Mouse (Mus musculus) hindbrain, embryonic 14.5 days (tissue): ENCODE measurements around the gene Ticam1. TPM values are rescaled to one million over a fixed set of nuclear protein-coding genes. Genes with fewer than 3 reads are reported as not detected.

Experiments used
- ATAC-seq: fragments of 200-750 bp; cut with Nextera tagmentation; 2 replicates; pipeline ENCODE4 v1.8.0; 2017; ENCODE audit warnings: moderate number of reproducible peaks, mild to moderate bottlenecking, moderate TSS enrichment, moderate library complexity; ENCODE audit not compliant: low FRiP score
- DNase-seq: peaks from one replicate; pipeline ENCODE4 v3.0.0-alpha.2; 2015; ENCODE audit warnings: low spot score
- H3K27ac ChIP-seq: fragments of 300-500 bp; sonication (generic); 2 replicates; pipeline ENCODE4 v1.5.1; 2014; ENCODE audit warnings: mild to moderate bottlenecking, moderate library complexity
- H3K27me3 ChIP-seq: fragments of 300-500 bp; sonication (generic); 2 replicates; pipeline ENCODE4 v1.6.1; 2014; ENCODE audit warnings: mild to moderate bottlenecking, low read length, mixed read lengths; ENCODE audit not compliant: control insufficient read depth, insufficient read depth
- H3K36me3 ChIP-seq: fragments of 300-500 bp; sonication (generic); replicated peaks from 2 replicates; pipeline ENCODE4 v1.6.1; 2014; ENCODE audit not compliant: control insufficient read depth, insufficient read depth
- H3K4me1 ChIP-seq: fragments of 300-500 bp; sonication (generic); replicated peaks from 2 replicates; pipeline ENCODE4 v1.6.1; 2014; ENCODE audit warnings: antibody characterized with exemption, low read length, mixed read lengths; ENCODE audit not compliant: control insufficient read depth, insufficient read depth
- H3K4me2 ChIP-seq: fragments of 300-500 bp; sonication (generic); replicated peaks from 2 replicates; pipeline ENCODE4 v1.6.1; 2014; ENCODE audit warnings: mild to moderate bottlenecking, moderate library complexity
- H3K4me3 ChIP-seq: fragments of 300-500 bp; sonication (generic); replicated peaks from 2 replicates; pipeline ENCODE4 v1.5.1; 2014; ENCODE audit warnings: mild to moderate bottlenecking, low read length
- H3K9ac ChIP-seq: fragments of 300-500 bp; sonication (generic); 2 replicates; pipeline ENCODE4 v1.6.1; 2014
- H3K9me3 ChIP-seq: fragments of 300-500 bp; sonication (generic); 2 replicates; pipeline ENCODE4 v1.6.1; 2016; ENCODE audit warnings: low read length; ENCODE audit not compliant: control insufficient read depth
- WGBS: fragments of 180-500 bp; shearing (Covaris S2); extraction: QIAGEN DNeasy Blood & Tissue Kit; methylation state at CpG from one replicate; pipeline ENCODE4 v1.1.7; 2014; 5-methylcytosine and 5-hydroxymethylcytosine counted together
- polyA plus RNA-seq: library from polyadenylated mRNA; unstranded; fragments of >200 nt; fragmentation: Nextera tagmentation; extraction: Ambion mirVana; gene quantifications from 2 replicates; pipeline ENCODE4 v1.2.1, GENCODE M21; 2014

The Ticam1 gene
- polyA plus RNA-seq, 1 experiment from 2014 or later = 1.4 TPM

GRCm38 (mm10) chr17:56283316-56283715, 6.7 kb upstream of the Ticam1 start:
- no peaks in the 10 kb centered on the region for H3K27me3 ChIP-seq
- 0 out of 2 replicates have a peak, but pooled peaks cover 5% of the 10 kb centered on the region for H3K4me1 ChIP-seq
- H3K27ac ChIP-seq = no peak overlapping the region
- H3K9ac ChIP-seq = no peak overlapping the region
- no peak for ATAC-seq
- 97% methylated on average over 8 of the region's 8 CpGs for WGBS
- no peaks in the 10 kb centered on the region for H3K9me3 ChIP-seq
- H3K36me3 ChIP-seq = no peaks in the 10 kb centered on the region
- DNase-seq = no peak
- no peak overlapping the region for H3K4me3 ChIP-seq
- no peak overlapping the region for H3K4me2 ChIP-seq

GRCm38 (mm10) chr17:56282802-56283201, 6.2 kb upstream of the Ticam1 start:
- Histone ChIP-seq H3K9ac (no peak overlapping the region), H3K27me3 (no peaks in the 10 kb centered on the region), H3K36me3 (no peaks in the 10 kb centered on the region), H3K4me3 (no peak overlapping the region), H3K9me3 (no peaks in the 10 kb centered on the region), H3K4me2 (no peak overlapping the region), H3K27ac (no peak overlapping the region), H3K4me1 (0 out of 2 replicates have a peak, but pooled peaks cover under 1% of the 10 kb centered on the region)
- WGBS = 81% methylated on average over 4 of the region's 4 CpGs
- ATAC-seq (no peak), DNase-seq (no peak)

- Histone ChIP-seq H3K9me3 (no peaks in the 10 kb centered on the region), H3K4me3 (no peak overlapping the region), H3K4me2 (no peak overlapping the region), H3K4me1 (0 out of 2 replicates have a peak, but pooled peaks cover 8% of the 10 kb centered on the region), H3K27me3 (no peaks in the 10 kb centered on the region), H3K27ac (no peak overlapping the region), H3K9ac (no peak overlapping the region), H3K36me3 (no peaks in the 10 kb centered on the region)
- ATAC-seq = no peak
- no peak for DNase-seq
- 94% methylated on average over 12 of the region's 12 CpGs for WGBS
Observed at GRCm38 (mm10) chr17:56281193-56281592, 4.6 kb upstream of the Ticam1 start.

GRCm38 (mm10) chr17:56279481-56280155, 3.0 kb upstream of the Ticam1 start:
- no peak for ATAC-seq
- no peak overlapping the region for H3K9ac ChIP-seq
- no peaks in the 10 kb centered on the region for H3K36me3 ChIP-seq
- H3K27ac ChIP-seq = no peak overlapping the region
- H3K9me3 ChIP-seq = no peaks in the 10 kb centered on the region
- no peaks in the 10 kb centered on the region for H3K27me3 ChIP-seq
- no peak overlapping the region for H3K4me2 ChIP-seq
- 0 out of 2 replicates have a peak, but pooled peaks cover 11% of the 10 kb centered on the region for H3K4me1 ChIP-seq
- no peak for DNase-seq
- WGBS = 92% methylated on average over 12 of the region's 12 CpGs
- no peak overlapping the region for H3K4me3 ChIP-seq

- no peak for ATAC-seq
- no peaks in the 10 kb centered on the region for H3K9me3 ChIP-seq
- H3K4me1 ChIP-seq = 0 out of 2 replicates have a peak, but pooled peaks cover 11% of the 10 kb centered on the region
- H3K27me3 ChIP-seq = no peaks in the 10 kb centered on the region
- H3K9ac ChIP-seq = no peak overlapping the region
- 92% methylated on average over 5 of the region's 5 CpGs for WGBS
- no peak overlapping the region for H3K4me2 ChIP-seq
- no peaks in the 10 kb centered on the region for H3K36me3 ChIP-seq
- DNase-seq = no peak
- H3K4me3 ChIP-seq = no peak overlapping the region
- no peak overlapping the region for H3K27ac ChIP-seq
Observed at GRCm38 (mm10) chr17:56278340-56278739, 1.8 kb upstream of the Ticam1 start.

- Histone ChIP-seq H3K4me2 (peak overlapping the region; percentile 71; the same call in 1 of the 2 replicates), H3K9ac (no peak overlapping the region), H3K9me3 (no peaks in the 10 kb centered on the region), H3K27ac (no peak overlapping the region), H3K4me3 (no peak overlapping the region), H3K4me1 (0 out of 2 replicates have a peak, but pooled peaks cover 11% of the 10 kb centered on the region), H3K27me3 (no peaks in the 10 kb centered on the region), H3K36me3 (no peaks in the 10 kb centered on the region)
- WGBS = 52% methylated on average over 2 of the region's 2 CpGs
- ATAC-seq = no peak
- no peak for DNase-seq
Observed at GRCm38 (mm10) chr17:56277567-56277893, 944 bp upstream of the Ticam1 start.

- Histone ChIP-seq H3K27ac (no peak overlapping the region), H3K4me2 (peak overlapping the region; percentile 71)
- WGBS = 29% methylated on average over 5 of the region's 5 CpGs
Observed at GRCm38 (mm10) chr17:56275842-56276480, 625 bp downstream of the Ticam1 start.

GRCm38 (mm10) chr17:56273986-56274385, 2.6 kb downstream of the Ticam1 start:
- Histone ChIP-seq H3K4me1 (peaks cover 11% of the 10 kb centered on the region; the same call in 1 of the 2 replicates), H3K4me2 (no peak overlapping the region), H3K36me3 (no peaks in the 10 kb centered on the region), H3K9me3 (no peaks in the 10 kb centered on the region), H3K27ac (no peak overlapping the region), H3K27me3 (no peaks in the 10 kb centered on the region), H3K4me3 (no peak overlapping the region), H3K9ac (no peak overlapping the region)
- DNase-seq (no peak), ATAC-seq (no peak)
- WGBS = 92% methylated on average over 5 of the region's 5 CpGs

More at GRCm38 (mm10) chr17:56275842-56276480, 625 bp downstream of the Ticam1 start:
- H3K27me3 ChIP-seq = no peaks in the 10 kb centered on the region
- DNase-seq (no peak), ATAC-seq (no peak)
- H3K36me3 ChIP-seq = no peaks in the 10 kb centered on the region
- H3K4me1 ChIP-seq = 0 out of 2 replicates have a peak, but pooled peaks cover 11% of the 10 kb centered on the region
- H3K9me3 ChIP-seq = no peaks in the 10 kb centered on the region
- peak overlapping the region; percentile 39 for H3K4me3 ChIP-seq
- H3K9ac ChIP-seq = peak overlapping the region; percentile 62

GRCm38 (mm10) chr17:56273482-56273881, 3.1 kb downstream of the Ticam1 start:
- Histone ChIP-seq H3K9ac (no peak overlapping the region), H3K36me3 (no peaks in the 10 kb centered on the region), H3K4me2 (no peak overlapping the region), H3K27ac (no peak overlapping the region), H3K9me3 (no peaks in the 10 kb centered on the region), H3K4me1 (peaks cover 11% of the 10 kb centered on the region; the same call in 1 of the 2 replicates), H3K4me3 (no peak overlapping the region), H3K27me3 (no peaks in the 10 kb centered on the region)
- ATAC-seq = no peak
- 88% methylated on average over 7 of the region's 7 CpGs for WGBS
- DNase-seq = no peak
